Mouse (Mus musculus): ENCODE results near the gene Cd59a. TPM values are rescaled to one million over a fixed set of nuclear protein-coding genes. Genes with fewer than 3 reads are reported as not detected.
"Not testable (repeated sequence)": the region's sequence is repeated elsewhere in the genome, so short reads cannot be mapped to it uniquely, and the experiment has no call there.

Cd59a gene
- polyA plus RNA-seq (2015; fragmentation: Nextera tagmentation; extraction: Ambion mirVana): 39.8 and 41.6 TPM in 2 replicates

DNA sequence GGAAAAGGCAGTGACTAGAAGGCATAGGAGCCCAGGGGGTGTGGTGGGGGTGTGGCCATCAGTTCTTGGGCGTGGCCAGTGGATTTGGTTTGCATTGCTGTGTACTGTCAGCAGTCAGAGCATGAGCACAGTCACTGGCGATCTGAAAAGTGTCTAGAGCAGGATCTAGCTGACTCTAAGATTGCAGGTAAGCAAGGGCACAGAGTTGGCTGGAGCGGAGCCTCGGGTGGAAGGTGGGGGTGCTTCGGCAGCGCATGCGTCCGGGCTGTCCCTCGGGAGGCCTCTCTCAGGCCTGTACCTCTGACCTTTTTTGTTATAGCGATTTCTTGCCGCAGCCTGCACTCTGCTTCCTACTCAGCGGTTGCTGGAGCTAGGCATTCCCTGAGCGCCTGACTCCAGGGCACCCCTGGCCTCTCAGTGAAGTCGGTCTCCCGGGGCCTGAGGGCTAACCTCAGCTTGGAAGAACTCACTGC is at the start of gene Cd59a:
Gene Cd59a, plus strand, starts transcription at position 61 of the 473 bp plus-strand sequence.
- 5% methylated on average over 15 of the region's 15 CpGs for WGBS
- Histone ChIP-seq H3K4me3 (replicated peaks) (peak within 1 kb of the TSS; percentile 55), H3K9ac (peak within 1 kb of the TSS; percentile 61), H3K36me3 (no peaks in the 10 kb centered on the region), H3K27ac (peak within 1 kb of the TSS; percentile 90), H3K4me2 (peak within 1 kb of the TSS; percentile 76), H3K4me1 (peaks cover 16% of the 10 kb centered on the region; the same call in 1 of the 2 replicates), H3K9me3 (replicated peaks) (no peaks in the 10 kb centered on the region), H3K27me3 (no peaks in the 10 kb centered on the region)
- peak; percentile 96 for ATAC-seq (replicated peaks; ENCODE audit: low FRiP score)

DNA sequence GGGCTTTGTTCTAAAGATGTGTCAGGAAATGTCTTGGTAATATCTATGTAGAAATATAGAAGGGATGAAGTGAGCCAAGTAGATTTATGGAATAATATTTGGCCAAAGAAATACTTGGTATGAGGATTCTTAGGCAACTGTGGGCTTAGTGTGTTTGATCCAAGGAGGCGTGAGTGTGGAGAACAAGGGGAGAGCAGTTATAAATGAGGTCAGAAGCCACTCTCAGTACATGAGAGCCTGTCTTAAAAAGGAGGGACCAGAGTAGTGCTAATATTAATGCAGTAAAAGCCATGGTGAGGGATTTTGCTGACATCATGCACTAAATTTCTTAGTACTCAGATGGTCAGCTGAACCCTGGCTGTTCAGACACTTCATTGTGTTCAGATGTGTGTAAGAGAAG is 37.2 kb upstream of the Cd59a start:
- Histone ChIP-seq H3K27ac (no peak overlapping the region), H3K9me3 (replicated peaks) (no peaks in the 10 kb centered on the region), H3K4me3 (replicated peaks) (no peak overlapping the region), H3K4me2 (no peak overlapping the region), H3K36me3 (peaks cover 53% of the 10 kb centered on the region), H3K4me1 (no peaks in the 10 kb centered on the region), H3K27me3 (no peaks in the 10 kb centered on the region), H3K9ac (no peak overlapping the region)
- WGBS: 92% methylated on average over 1 of the region's 1 CpGs
- no peak for ATAC-seq (replicated peaks; ENCODE audit: low FRiP score)

DNA sequence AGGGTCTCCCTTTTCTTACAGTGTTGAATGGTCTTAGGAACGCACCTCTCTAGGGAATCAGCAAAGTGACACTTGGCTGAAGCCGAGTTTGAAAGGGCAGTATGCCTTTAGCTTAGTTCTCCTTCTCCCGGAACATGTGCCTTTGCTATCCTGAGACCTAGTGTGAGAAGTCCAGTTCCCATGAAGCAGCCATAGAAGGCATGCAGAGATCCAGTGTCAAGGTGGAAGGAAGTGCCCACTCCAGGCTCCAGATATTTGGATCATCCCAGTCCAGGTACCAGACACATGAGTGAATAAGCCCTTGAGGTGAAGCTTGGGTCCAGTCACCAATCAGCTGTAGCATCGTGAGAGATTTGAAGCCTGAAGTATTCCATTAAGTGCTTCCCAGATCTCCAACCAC is 36.6 kb upstream of the Cd59a start:
- Histone ChIP-seq H3K9me3 (replicated peaks) (no peaks in the 10 kb centered on the region), H3K9ac (no peak overlapping the region), H3K4me1 (no peaks in the 10 kb centered on the region), H3K27me3 (no peaks in the 10 kb centered on the region), H3K36me3 (peaks cover 47% of the 10 kb centered on the region), H3K27ac (no peak overlapping the region), H3K4me2 (no peak overlapping the region), H3K4me3 (replicated peaks) (no peak overlapping the region)
- WGBS: 88% methylated on average over 4 of the region's 4 CpGs
- ATAC-seq (replicated peaks; ENCODE audit: low FRiP score): no peak

DNA sequence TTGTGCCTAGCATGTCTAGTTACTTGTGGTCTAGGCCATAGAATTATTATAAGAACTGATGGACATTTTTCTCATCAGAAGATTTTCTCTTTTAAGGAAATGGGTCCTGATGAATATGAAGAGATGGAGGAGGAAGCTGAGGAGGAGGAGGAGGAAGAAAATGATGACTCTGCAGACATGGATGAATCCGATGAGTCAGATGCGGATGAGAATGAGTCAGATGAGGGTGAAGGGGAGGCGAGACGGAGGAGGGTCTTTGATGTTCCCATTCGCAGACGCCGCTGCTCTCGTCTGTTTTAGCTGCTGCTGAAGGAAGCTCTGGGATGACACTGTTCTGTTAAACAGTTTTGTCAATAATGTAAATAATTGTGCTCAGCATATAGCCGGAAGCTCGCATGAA is 35.8 kb upstream of the Cd59a start:
- 65% methylated on average over 10 of the region's 10 CpGs for WGBS
- ATAC-seq (replicated peaks; ENCODE audit: low FRiP score): no peak
- no peak overlapping the region for H3K27ac ChIP-seq
- H3K9ac ChIP-seq: no peak overlapping the region
- H3K9me3 ChIP-seq (replicated peaks): no peaks in the 10 kb centered on the region
- no peak overlapping the region for H3K4me3 ChIP-seq (replicated peaks)
- H3K4me1 ChIP-seq: no peaks in the 10 kb centered on the region
- no peaks in the 10 kb centered on the region for H3K27me3 ChIP-seq
- no peak overlapping the region for H3K4me2 ChIP-seq
- peaks cover 39% of the 10 kb centered on the region for H3K36me3 ChIP-seq

DNA sequence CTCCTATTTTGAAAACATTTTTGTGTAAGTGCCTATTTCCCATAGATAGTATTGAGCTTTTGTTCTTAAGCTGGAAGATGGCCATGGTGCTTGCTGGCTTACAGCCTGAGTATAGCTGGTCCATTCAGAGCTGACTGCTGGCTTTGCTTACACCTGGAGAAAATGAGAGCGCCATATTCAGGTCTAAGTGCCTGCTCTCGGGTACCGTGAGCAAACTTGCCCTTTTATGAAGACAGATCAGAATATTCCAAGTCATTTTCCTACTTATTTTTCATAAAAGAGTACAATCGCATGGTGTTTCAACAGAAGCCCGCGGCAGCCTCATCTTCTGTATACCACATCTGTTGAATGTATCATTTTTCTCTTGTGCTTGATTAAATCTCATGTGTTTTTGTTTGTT is 34.6 kb upstream of the Cd59a start:
- no peak for ATAC-seq (replicated peaks; ENCODE audit: low FRiP score)
- H3K27me3 ChIP-seq: no peaks in the 10 kb centered on the region
- WGBS: 96% methylated on average over 6 of the region's 6 CpGs
- no peak overlapping the region for H3K27ac ChIP-seq
- H3K4me1 ChIP-seq: no peaks in the 10 kb centered on the region
- H3K9ac ChIP-seq: no peak overlapping the region
- no peak overlapping the region for H3K4me3 ChIP-seq (replicated peaks)
- no peaks in the 10 kb centered on the region for H3K9me3 ChIP-seq (replicated peaks)
- peaks cover 31% of the 10 kb centered on the region for H3K36me3 ChIP-seq
- H3K4me2 ChIP-seq: no peak overlapping the region

DNA sequence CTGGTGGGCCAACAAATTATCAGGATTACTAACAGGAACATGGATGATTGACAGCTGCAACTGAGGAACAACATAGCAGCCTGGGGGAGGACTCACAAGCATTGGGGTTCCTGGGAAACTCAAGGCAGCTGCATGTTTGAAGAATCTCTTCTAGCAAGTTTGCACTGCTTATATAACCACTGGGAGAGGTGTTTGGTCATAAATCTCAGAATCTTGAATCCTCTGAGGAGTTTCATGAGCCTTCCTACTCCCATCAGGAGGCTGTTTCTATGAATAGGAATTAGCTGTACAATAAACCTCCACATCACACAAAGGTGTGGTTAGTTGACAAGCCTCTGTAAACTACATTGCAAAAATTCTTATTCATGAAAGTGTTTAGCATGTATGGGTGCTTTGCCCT is 32.9 kb upstream of the Cd59a start:
- peaks cover 31% of the 10 kb centered on the region for H3K36me3 ChIP-seq
- ATAC-seq (replicated peaks; ENCODE audit: low FRiP score): no peak
- H3K9me3 ChIP-seq (replicated peaks): no peaks in the 10 kb centered on the region
- no peak overlapping the region for H3K9ac ChIP-seq
- H3K4me2 ChIP-seq: no peak overlapping the region
- no peaks in the 10 kb centered on the region for H3K4me1 ChIP-seq
- no peak overlapping the region for H3K4me3 ChIP-seq (replicated peaks)
- H3K27me3 ChIP-seq: no peaks in the 10 kb centered on the region
- no peak overlapping the region for H3K27ac ChIP-seq

DNA sequence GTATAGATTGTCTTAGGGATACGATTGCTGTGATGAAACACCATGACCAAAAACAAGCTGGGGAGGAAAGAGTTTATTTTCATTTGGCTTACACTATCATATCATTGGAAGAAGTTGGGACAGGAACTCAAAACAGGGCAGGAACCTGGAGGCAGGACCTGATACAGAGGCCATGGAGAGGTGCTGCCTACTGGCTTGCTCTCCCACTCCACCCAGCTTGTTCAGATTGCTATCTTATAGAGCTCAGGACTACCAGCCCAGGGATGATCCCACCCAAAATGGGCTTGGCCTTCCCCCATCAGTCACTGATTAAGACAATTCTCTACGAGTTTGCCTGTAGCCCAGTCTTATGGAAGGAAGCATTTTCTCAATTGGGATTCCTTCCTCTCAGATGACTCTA is 31.4 kb upstream of the Cd59a start:
- Histone ChIP-seq H3K27me3 (no peaks in the 10 kb centered on the region), H3K4me2 (no peak overlapping the region), H3K4me3 (replicated peaks) (no peak overlapping the region), H3K9me3 (replicated peaks) (no peaks in the 10 kb centered on the region), H3K9ac (no peak overlapping the region), H3K4me1 (no peaks in the 10 kb centered on the region), H3K36me3 (peaks cover 20% of the 10 kb centered on the region), H3K27ac (no peak overlapping the region)
- 79% methylated on average over 2 of the region's 2 CpGs for WGBS
- ATAC-seq (replicated peaks; ENCODE audit: low FRiP score): no peak

DNA sequence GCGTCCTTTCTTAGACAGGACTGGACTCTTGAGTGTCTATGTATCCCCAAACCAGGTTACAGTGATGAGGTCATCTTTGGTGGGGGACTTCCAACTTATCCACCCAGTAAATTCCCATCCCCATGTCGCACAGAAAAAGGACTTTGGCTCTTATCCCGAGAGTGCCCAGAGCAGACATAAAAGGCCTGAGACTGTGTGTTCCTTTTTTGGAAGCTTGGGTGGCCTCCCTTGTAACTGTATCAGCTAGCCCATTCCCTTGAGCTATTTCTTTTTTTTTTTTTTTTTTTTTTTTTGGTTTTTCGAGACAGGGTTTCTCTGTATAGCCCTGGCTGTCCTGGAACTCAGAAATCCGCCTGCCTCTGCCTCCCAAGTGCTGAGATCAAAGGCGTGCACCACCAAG is 30.1 kb upstream of the Cd59a start, which contains the start of gene Gm10912:
Gene Gm10912, plus strand, starts transcription at position 301 of the 400 bp plus-strand sequence.
- not testable (repeated sequence) for ATAC-seq (replicated peaks; ENCODE audit: low FRiP score); H3K27ac ChIP-seq; H3K9me3 ChIP-seq (replicated peaks); H3K4me1 ChIP-seq; H3K4me2 ChIP-seq; H3K36me3 ChIP-seq; H3K9ac ChIP-seq; H3K27me3 ChIP-seq; H3K4me3 ChIP-seq (replicated peaks)
- WGBS: 95% methylated on average over 6 of the region's 6 CpGs

DNA sequence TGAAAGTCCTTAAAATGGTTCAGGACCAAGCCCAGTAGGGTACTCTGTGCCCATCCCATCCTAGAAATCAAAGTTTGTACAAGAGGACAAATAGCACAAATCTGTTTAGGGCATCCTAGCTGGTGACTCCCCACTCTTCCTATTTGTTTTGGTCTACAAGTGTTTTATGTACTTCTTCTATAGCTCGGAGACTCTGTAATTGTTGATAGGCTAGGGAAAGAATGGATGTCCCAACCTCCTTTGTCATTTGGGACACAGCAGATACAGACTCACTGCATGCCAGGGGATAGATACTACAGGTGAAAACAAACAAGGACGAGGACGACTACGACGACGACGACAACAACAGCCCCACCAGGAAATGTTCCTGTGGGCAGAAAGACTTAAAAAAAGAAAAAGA is 27.2 kb upstream of the Cd59a start, which contains the start of gene Gm10799:
Gene Gm10799, minus strand, starts transcription at position 101 of the 400 bp plus-strand sequence.
- ATAC-seq (replicated peaks; ENCODE audit: low FRiP score): not testable (repeated sequence)

DNA sequence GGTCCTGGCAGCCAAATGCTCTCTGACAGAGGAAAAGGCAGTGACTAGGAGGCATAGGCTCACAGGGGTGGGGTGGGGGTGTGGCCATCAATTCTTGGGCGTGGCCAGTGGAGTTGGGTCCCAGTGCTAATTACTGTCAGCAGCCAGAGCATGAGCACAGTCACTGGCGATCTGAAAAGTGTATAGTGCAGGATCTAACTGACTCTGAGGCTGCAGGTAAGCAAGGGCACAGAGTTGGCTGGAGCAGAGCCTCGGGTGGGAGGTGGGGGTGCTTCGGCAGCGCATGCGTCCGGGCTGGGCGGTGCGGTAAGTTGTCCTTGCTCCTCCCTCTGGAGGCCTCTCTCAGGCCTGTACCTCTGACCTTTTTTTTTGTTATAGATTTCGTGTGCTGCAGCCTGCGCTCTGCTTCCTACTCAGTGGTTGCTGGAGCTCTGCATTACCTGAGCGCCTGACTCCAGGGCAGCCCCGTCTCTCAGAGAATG is 25.9 kb upstream of the Cd59a start, which contains the start of gene Cd59b:
Gene Cd59b, plus strand, starts transcription at position 146 of the 482 bp plus-strand sequence.
- Histone ChIP-seq H3K27me3 (no peaks in the 10 kb centered on the region), H3K4me1 (peaks cover 8% of the 10 kb centered on the region), H3K4me2 (peak within 1 kb of the TSS; percentile 69), H3K9ac (peak within 1 kb of the TSS; percentile 38; the same call in 1 of the 2 replicates), H3K9me3 (replicated peaks) (no peaks in the 10 kb centered on the region), H3K27ac (peak within 1 kb of the TSS; percentile 82), H3K4me3 (replicated peaks) (peak within 1 kb of the TSS; percentile 50), H3K36me3 (no peaks in the 10 kb centered on the region)
- ATAC-seq (replicated peaks; ENCODE audit: low FRiP score): peak; percentile 97
- 5% methylated on average over 13 of the region's 13 CpGs for WGBS

More for the DNA sequence above, 27.2 kb upstream of the Cd59a start, which contains the start of gene Gm10799:
- not testable (repeated sequence) for H3K9ac ChIP-seq; H3K9me3 ChIP-seq (replicated peaks); H3K27ac ChIP-seq; H3K4me3 ChIP-seq (replicated peaks); H3K4me1 ChIP-seq; H3K27me3 ChIP-seq; H3K36me3 ChIP-seq
- 82% methylated on average over 7 of the region's 7 CpGs for WGBS
- H3K4me2 ChIP-seq: peak within 1 kb of the TSS; percentile 69; the same call in 1 of the 2 replicates

DNA sequence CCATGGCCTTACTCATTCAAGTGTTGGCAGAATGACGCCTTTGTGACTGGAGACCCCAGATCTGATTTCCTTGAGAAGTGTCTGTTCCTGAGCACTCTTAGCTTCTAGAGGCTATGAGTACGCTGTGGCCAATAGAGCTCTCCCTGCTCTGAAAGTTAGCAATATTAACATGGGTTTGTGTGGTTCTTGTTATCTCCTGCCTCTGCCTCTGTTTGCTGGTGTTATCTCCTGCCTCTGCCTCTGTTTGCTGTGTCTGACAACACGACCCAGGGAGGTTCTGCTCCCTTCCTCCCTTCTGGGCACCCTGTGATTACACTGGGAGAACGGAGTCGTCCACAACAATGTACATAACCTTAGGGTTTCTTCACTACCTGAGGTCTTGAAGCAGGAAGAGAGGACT is 17.3 kb upstream of the Cd59a start:
- not testable (repeated sequence) for H3K36me3 ChIP-seq; H3K4me2 ChIP-seq; H3K9me3 ChIP-seq (replicated peaks); H3K4me1 ChIP-seq; H3K9ac ChIP-seq; H3K4me3 ChIP-seq (replicated peaks); H3K27me3 ChIP-seq; H3K27ac ChIP-seq
- ATAC-seq (replicated peaks; ENCODE audit: low FRiP score): 0 out of 2 replicates have a peak, but pooled peaks have one; percentile 43
- WGBS: 69% methylated on average over 5 of the region's 5 CpGs

DNA sequence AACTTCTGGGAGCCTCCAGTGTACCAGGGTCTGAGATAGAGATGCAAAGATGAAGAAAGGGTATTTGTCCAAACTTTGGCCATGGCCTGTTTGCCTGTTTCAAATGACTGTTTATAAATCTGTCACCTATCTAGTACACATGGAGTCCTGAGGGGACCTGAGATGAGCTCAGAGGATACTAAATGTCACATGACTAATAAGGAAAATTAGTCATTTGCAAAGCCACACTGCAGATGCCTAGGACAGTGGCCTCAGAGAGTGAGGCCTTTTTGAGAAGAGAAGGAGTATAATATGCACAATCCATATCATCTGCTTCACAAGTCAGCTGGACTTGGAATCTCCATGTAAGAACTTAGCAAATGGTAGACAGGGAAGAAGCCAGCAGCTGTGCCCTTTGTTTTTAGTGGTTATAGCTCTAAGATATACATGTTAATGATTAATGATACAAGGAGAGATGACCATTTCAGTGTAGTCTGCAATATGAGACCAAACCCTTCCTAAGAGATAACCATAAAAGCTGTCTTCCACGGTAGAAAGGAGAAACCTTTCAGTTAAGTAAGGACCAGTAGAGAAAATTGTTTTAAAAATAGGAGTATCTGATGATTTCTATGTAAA is 14.1 kb upstream of the Cd59a start:
- not testable (repeated sequence) for H3K4me3 ChIP-seq (replicated peaks); H3K9me3 ChIP-seq (replicated peaks); H3K4me2 ChIP-seq; H3K4me1 ChIP-seq; H3K27ac ChIP-seq; ATAC-seq (replicated peaks; ENCODE audit: low FRiP score); H3K27me3 ChIP-seq; H3K36me3 ChIP-seq; H3K9ac ChIP-seq
- WGBS: 50% methylated on average over 1 of the region's 1 CpGs

All from kidney, embryonic 15.5 days (tissue).